ENCODE assay signal across 8 mouse cellular contexts in the genomic region with DNA sequence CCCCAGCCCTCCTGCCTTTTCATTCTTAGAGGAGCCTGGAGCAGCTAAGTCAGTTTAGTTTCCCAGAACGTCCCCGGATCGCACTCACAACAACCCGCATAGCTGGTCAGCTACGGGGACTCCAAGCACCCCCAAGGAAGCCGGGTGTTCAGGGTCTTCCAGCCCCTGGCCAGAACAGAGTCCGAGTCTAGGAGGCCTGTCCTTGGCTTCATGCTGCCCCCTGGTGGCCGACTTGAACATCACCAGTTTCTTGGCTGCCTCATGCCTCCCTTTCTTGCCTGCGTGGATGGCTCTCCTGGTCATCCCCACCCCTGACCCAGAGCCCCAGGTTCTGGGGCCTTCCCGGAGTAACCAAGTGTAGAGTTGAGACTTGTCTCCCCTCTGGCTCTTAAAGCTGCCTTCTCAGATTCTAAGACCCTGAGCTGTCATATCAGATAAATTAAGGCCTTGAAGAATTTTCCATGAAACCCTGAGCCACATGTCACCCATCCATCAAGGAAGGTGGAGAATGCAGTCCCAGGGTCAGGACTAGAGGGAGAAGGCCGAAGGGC. TPM values are rescaled to one million over a fixed set of nuclear protein-coding genes. Genes with fewer than 3 reads are reported as not detected.
DNase-seq lines count a peak whose midpoint lies in the region; ATAC-seq and TF ChIP-seq lines count a peak whose summit lies in the region.

No protein-coding gene starts in this region.

- no peak overlapping the region for H3K4me2 ChIP-seq in kidney, postnatal 0 days (ENCODE audit: low read length)
- no peak overlapping the region for H3K4me2 ChIP-seq in liver, embryonic 16.5 days (ENCODE audit: low read depth, low read length)

- no peaks in the 10 kb centered on the region for H3K27me3 ChIP-seq in kidney, postnatal 0 days (ENCODE audit: insufficient read depth, low read length)
- H3K27me3 ChIP-seq in liver, embryonic 16.5 days (ENCODE audit: control insufficient read depth, insufficient read depth, low read depth, low read length), result peaks cover 42% of the 10 kb centered on the region

- H3K4me3 ChIP-seq in kidney, postnatal 0 days (replicated peaks; ENCODE audit: low read depth, low read length), result no peak overlapping the region
- no peak overlapping the region for H3K4me3 ChIP-seq in liver, embryonic 16.5 days (ENCODE audit: low read depth, low read length)

- DNase-seq in A20 (ENCODE audit: low read depth, low spot score) (peak; percentile 54), R1 (ENCODE audit: low read depth, low spot score) (peak; percentile 84)
- DNase-seq in heart, adult 8-10 months (ENCODE audit: low spot score), result peak; percentile 78
- peak; percentile 86 for DNase-seq in kidney, postnatal 0 days (ENCODE audit: low spot score)
- peak; percentile 59 for DNase-seq in retina, adult 2 months (ENCODE audit: low read depth, low spot score)
- DNase-seq in thymus, postnatal 14 days, result peak; percentile 77

- peak; percentile 85 for TF ChIP-seq CTCF in kidney, postnatal 0 days (IDR thresholded peaks at IDR 0.05; ENCODE audit: low read depth)

- ATAC-seq in common myeloid progenitor, adult 5-6 weeks (replicated peaks; ENCODE audit: low read depth, poor library complexity, severe bottlenecking), result peak; percentile 40
- ATAC-seq in kidney, postnatal 0 days (replicated peaks; ENCODE audit: low FRiP score, low read depth), result no peak
- ATAC-seq in liver, embryonic 16.5 days (ENCODE audit: low read depth), result no peak

- peaks cover 17% of the 10 kb centered on the region; the same call in 1 of the 2 replicates for H3K9me3 ChIP-seq in kidney, postnatal 0 days (replicated peaks; ENCODE audit: low read length)
- peaks cover 22% of the 10 kb centered on the region for H3K9me3 ChIP-seq in liver, embryonic 16.5 days (replicated peaks; ENCODE audit: control insufficient read depth, low read length)

- no peaks in the 10 kb centered on the region for H3K36me3 ChIP-seq in kidney, postnatal 0 days (ENCODE audit: insufficient read depth, low read length)
- no peaks in the 10 kb centered on the region for H3K36me3 ChIP-seq in liver, embryonic 16.5 days (ENCODE audit: control insufficient read depth, insufficient read depth)

- H3K27ac ChIP-seq in kidney, postnatal 0 days, result no peak overlapping the region
- H3K27ac ChIP-seq in liver, embryonic 16.5 days (ENCODE audit: low read length), result peak overlapping the region; percentile 21; the same call in 1 of the 2 replicates

- WGBS in kidney, postnatal 0 days, result 27% methylated on average over 11 of the region's 11 CpGs
- WGBS in liver, embryonic 16.5 days (ENCODE audit: insufficient replicate concordance), result 32% methylated on average over 11 of the region's 11 CpGs

- H3K4me1 ChIP-seq in kidney, postnatal 0 days (replicated peaks; ENCODE audit: insufficient read depth, low read length), result no peaks in the 10 kb centered on the region
- H3K4me1 ChIP-seq in liver, embryonic 16.5 days (ENCODE audit: control insufficient read depth, low read depth, low read length), result peaks cover 19% of the 10 kb centered on the region

- no peak overlapping the region for H3K9ac ChIP-seq in kidney, postnatal 0 days (ENCODE audit: low read depth, low read length)
- no peak overlapping the region for H3K9ac ChIP-seq in liver, embryonic 16.5 days (ENCODE audit: low read depth, low read length)

RNA-seq across cellular contexts. Expression of gene Cdkn1c, which starts 3.1 kb away (rescaled TPM):
- 1.6 and 2.6 TPM in 2 replicates for total RNA-seq in common myeloid progenitor, adult 5-6 weeks (2017)
- total RNA-seq in heart, adult 8-10 months (2022), result 10 to 100 TPM; 27.9 to 44.7 (median 34.9) TPM
- 498 and 594 TPM in 2 replicates for polyA plus RNA-seq in kidney, postnatal 0 days (2015; fragmentation: Nextera tagmentation; extraction: Ambion mirVana)
- polyA plus RNA-seq in liver, embryonic 16.5 days (2015; fragmentation: Nextera tagmentation; extraction: Ambion mirVana), result 143 and 173 TPM in 2 replicates

RNA-seq across cellular contexts. Expression of gene Slc22a18, which starts 9.6 kb away (rescaled TPM):
- 2.6 TPM in 1 of 2 replicates, not detected in the other for total RNA-seq in common myeloid progenitor, adult 5-6 weeks (2017)
- total RNA-seq in heart, adult 8-10 months (2022), result under 1 TPM; 0.52 to 0.85 (median 0.54) TPM
- polyA plus RNA-seq in kidney, postnatal 0 days (2015; fragmentation: Nextera tagmentation; extraction: Ambion mirVana), result 22.1 and 22.7 TPM in 2 replicates
- polyA plus RNA-seq in liver, embryonic 16.5 days (2015; fragmentation: Nextera tagmentation; extraction: Ambion mirVana), result 13.0 and 14.4 TPM in 2 replicates

RNA-seq across cellular contexts. Expression of gene Phlda2, which starts 39.0 kb away (rescaled TPM):
- total RNA-seq in common myeloid progenitor, adult 5-6 weeks (2017), result 2.6 and 3.2 TPM in 2 replicates
- total RNA-seq in heart, adult 8-10 months (2022), result not detected
- polyA plus RNA-seq in kidney, postnatal 0 days (2015; fragmentation: Nextera tagmentation; extraction: Ambion mirVana), result 23.8 and 23.9 TPM in 2 replicates
- 25.8 and 25.9 TPM in 2 replicates for polyA plus RNA-seq in liver, embryonic 16.5 days (2015; fragmentation: Nextera tagmentation; extraction: Ambion mirVana)
